Mouse (Mus musculus): ENCODE results near the gene Col25a1. TPM values are rescaled to one million over a fixed set of nuclear protein-coding genes. Genes with fewer than 3 reads are reported as not detected.
A peak's percentile ranks its signal among the peaks of the same experiment; 100 is the strongest.

Gene Col25a1
- polyA plus RNA-seq, 3 experiments from 2014 or later, result not detected

- no peak for ATAC-seq
Observed at GRCm38 (mm10) chr3:130166875-130167274, 35.6 kb downstream of the Col25a1 start.

GRCm38 (mm10) chr3:130172764-130173163 lies 41.5 kb downstream of the Col25a1 start:
- no peak for ATAC-seq

- ATAC-seq, result peak; percentile 50
Observed at GRCm38 (mm10) chr3:130180181-130180940, 49.1 kb downstream of the Col25a1 start.

GRCm38 (mm10) chr3:130180964-130181590 lies 49.8 kb downstream of the Col25a1 start:
- ATAC-seq, result no peak

- no peak for ATAC-seq
Observed at GRCm38 (mm10) chr3:130181591-130181980, 50.3 kb downstream of the Col25a1 start.

GRCm38 (mm10) chr3:130182450-130182849 lies 51.1 kb downstream of the Col25a1 start:
- ATAC-seq, result no peak

GRCm38 (mm10) chr3:130185111-130185510 lies 53.8 kb downstream of the Col25a1 start:
- ATAC-seq, result no peak

GRCm38 (mm10) chr3:130187588-130187987 lies 56.3 kb downstream of the Col25a1 start:
- no peak for ATAC-seq

GRCm38 (mm10) chr3:130193450-130193849 lies 62.1 kb downstream of the Col25a1 start:
- ATAC-seq, result no peak

- ATAC-seq, result no peak
Observed at GRCm38 (mm10) chr3:130214631-130215030, 83.3 kb downstream of the Col25a1 start.

- no peak for ATAC-seq
Observed at GRCm38 (mm10) chr3:130216141-130216540, 84.8 kb downstream of the Col25a1 start.

GRCm38 (mm10) chr3:130216646-130217045 lies 85.3 kb downstream of the Col25a1 start:
- ATAC-seq, result no peak

- ATAC-seq, result no peak
Observed at GRCm38 (mm10) chr3:130217705-130218104, 86.4 kb downstream of the Col25a1 start.

GRCm38 (mm10) chr3:130218232-130218728 lies 87.0 kb downstream of the Col25a1 start:
- no peak for ATAC-seq

- no peak for ATAC-seq
Observed at GRCm38 (mm10) chr3:130220811-130221210, 89.5 kb downstream of the Col25a1 start.

GRCm38 (mm10) chr3:130228186-130228585 lies 96.9 kb downstream of the Col25a1 start:
- no peak for ATAC-seq

- no peak for ATAC-seq
Observed at GRCm38 (mm10) chr3:130232944-130233343, 101.6 kb downstream of the Col25a1 start.

- ATAC-seq, result no peak
Observed at GRCm38 (mm10) chr3:130235233-130235632, 103.9 kb downstream of the Col25a1 start.

GRCm38 (mm10) chr3:130236129-130236528 lies 104.8 kb downstream of the Col25a1 start:
- ATAC-seq, result no peak

- no peak for ATAC-seq
Observed at GRCm38 (mm10) chr3:130237852-130238251, 106.6 kb downstream of the Col25a1 start.

- ATAC-seq, result no peak
Observed at GRCm38 (mm10) chr3:130241924-130242323, 110.6 kb downstream of the Col25a1 start.

- ATAC-seq, result no peak
Observed at GRCm38 (mm10) chr3:130242647-130243296, 111.5 kb downstream of the Col25a1 start.

- no peak for ATAC-seq
Observed at GRCm38 (mm10) chr3:130252355-130252754, 121.1 kb downstream of the Col25a1 start.
